Mouse (Mus musculus): ENCODE results near the gene Cfap65. TPM values are rescaled to one million over a fixed set of nuclear protein-coding genes. Genes with fewer than 3 reads are reported as not detected.

Cfap65 gene
- total RNA-seq (2021): not detected
- long read RNA-seq, experiment 1: 0 reads
- long read RNA-seq, experiment 2: 0 reads

GRCm38 (mm10) chr1:74935402-74935801 lies at the start of gene Cfap65:
Gene Cfap65 (minus strand): TSS chr1:74935599.
- no peak for DNase-seq (ENCODE audit: low spot score in 2 of 2)

GRCm38 (mm10) chr1:74977001-74977400 lies 41.6 kb upstream of the Cfap65 start:
- DNase-seq (ENCODE audit: low spot score in 2 of 2): no peak

- DNase-seq (ENCODE audit: low spot score in 2 of 2): no peak
Observed at GRCm38 (mm10) chr1:74975936-74976335, 40.5 kb upstream of the Cfap65 start.

- no peak for DNase-seq (ENCODE audit: low spot score in 2 of 2)
Observed at GRCm38 (mm10) chr1:74973590-74973989, 38.2 kb upstream of the Cfap65 start.

- no peak for DNase-seq (ENCODE audit: low spot score in 2 of 2)
Observed at GRCm38 (mm10) chr1:74971353-74972050, 36.1 kb upstream of the Cfap65 start.

- no peak for DNase-seq (ENCODE audit: low spot score in 2 of 2)
Observed at GRCm38 (mm10) chr1:74967962-74968580, 32.7 kb upstream of the Cfap65 start.

- peak; percentile 42 to 64 for DNase-seq (ENCODE audit: low spot score in 2 of 2)
Observed at GRCm38 (mm10) chr1:74964494-74965215, 29.3 kb upstream of the Cfap65 start.

- no peak for DNase-seq (ENCODE audit: low spot score in 2 of 2)
Observed at GRCm38 (mm10) chr1:74962853-74963227, 27.4 kb upstream of the Cfap65 start.

GRCm38 (mm10) chr1:74962126-74962852 lies 26.9 kb upstream of the Cfap65 start:
- no peak for DNase-seq (ENCODE audit: low spot score in 2 of 2)

GRCm38 (mm10) chr1:74961722-74962121 lies 26.3 kb upstream of the Cfap65 start:
- no peak for DNase-seq (ENCODE audit: low spot score in 2 of 2)

- no peak for DNase-seq (ENCODE audit: low spot score in 2 of 2)
Observed at GRCm38 (mm10) chr1:74960059-74960458, 24.7 kb upstream of the Cfap65 start.

GRCm38 (mm10) chr1:74951556-74952210 lies 16.3 kb upstream of the Cfap65 start, which contains the start of gene Ihh:
Gene Ihh (minus strand): TSS chr1:74951672.
- no peak for DNase-seq (ENCODE audit: low spot score in 2 of 2)

GRCm38 (mm10) chr1:74950576-74951490 lies 15.4 kb upstream of the Cfap65 start:
- no peak for DNase-seq (ENCODE audit: low spot score in 2 of 2)

- DNase-seq (ENCODE audit: low spot score in 2 of 2): no peak
Observed at GRCm38 (mm10) chr1:74950066-74950465, 14.7 kb upstream of the Cfap65 start.

GRCm38 (mm10) chr1:74949666-74950050 lies 14.3 kb upstream of the Cfap65 start:
- DNase-seq (ENCODE audit: low spot score in 2 of 2): no peak

GRCm38 (mm10) chr1:74948784-74949665 lies 13.6 kb upstream of the Cfap65 start:
- DNase-seq (ENCODE audit: low spot score in 2 of 2): peak in 1 of 2 experiments; percentile 32

GRCm38 (mm10) chr1:74947986-74948670 lies 12.7 kb upstream of the Cfap65 start:
- no peak for DNase-seq (ENCODE audit: low spot score in 2 of 2)
